Mouse (Mus musculus): ENCODE results near the gene Ppp1r13b.

DNA sequence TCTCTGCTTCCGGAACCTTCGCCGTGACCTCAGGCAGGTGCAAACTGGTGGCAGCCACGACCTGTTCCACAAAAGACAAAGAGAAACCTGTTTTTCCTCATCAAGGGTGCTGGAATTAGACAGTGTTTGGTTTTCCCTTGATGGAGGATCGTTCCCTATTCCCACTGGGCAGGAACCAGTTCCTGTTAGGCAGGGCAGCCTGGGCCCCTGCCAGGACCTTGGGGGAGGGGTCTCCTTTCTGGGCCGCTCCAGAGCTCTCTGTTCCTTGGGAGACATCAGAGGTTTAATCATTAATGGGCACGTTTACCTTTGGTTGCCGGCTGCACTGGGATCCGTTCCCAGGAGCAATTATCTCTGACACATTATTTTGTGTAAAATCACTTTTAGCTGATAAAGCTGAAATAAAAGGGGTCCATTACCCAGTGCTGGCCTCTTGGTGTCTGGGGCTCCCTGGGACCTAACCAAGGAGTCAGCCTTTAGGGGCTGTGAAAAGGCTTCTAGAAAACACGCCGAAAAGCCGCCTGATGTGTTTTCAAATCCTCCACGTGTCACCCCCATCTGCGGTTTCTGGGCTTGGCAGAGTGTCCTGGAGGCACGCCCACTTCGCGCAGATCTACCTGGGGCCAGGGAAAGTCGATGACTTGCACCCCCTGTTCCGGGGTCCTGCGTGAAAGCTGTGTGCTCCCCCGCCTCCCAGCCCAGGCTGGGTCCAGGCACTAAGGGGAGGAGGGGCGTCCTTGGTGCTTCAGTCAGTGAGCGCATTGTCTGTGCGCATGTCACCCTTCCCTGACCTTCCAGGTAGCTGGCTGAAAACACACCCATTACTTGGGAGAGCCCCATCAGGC lies 29.0 kb upstream of the Ppp1r13b start:
- no peak for TF ChIP-seq POLR2A (IDR thresholded peaks at IDR 0.05; ENCODE audit: extremely low read depth, insufficient read depth, low read length)
- TF ChIP-seq CTCF (IDR thresholded peaks at IDR 0.05; ENCODE audit: extremely low read depth, insufficient read depth, low read length), result no peak
